Mouse (Mus musculus): Measurements from ENCODE around the gene Lamb3. TPM values are rescaled to one million over a fixed set of nuclear protein-coding genes. Genes with fewer than 3 reads are reported as not detected.

Lamb3 gene
- polyA plus RNA-seq, 1 experiment from 2014 or later: 0.97 TPM

DNA sequence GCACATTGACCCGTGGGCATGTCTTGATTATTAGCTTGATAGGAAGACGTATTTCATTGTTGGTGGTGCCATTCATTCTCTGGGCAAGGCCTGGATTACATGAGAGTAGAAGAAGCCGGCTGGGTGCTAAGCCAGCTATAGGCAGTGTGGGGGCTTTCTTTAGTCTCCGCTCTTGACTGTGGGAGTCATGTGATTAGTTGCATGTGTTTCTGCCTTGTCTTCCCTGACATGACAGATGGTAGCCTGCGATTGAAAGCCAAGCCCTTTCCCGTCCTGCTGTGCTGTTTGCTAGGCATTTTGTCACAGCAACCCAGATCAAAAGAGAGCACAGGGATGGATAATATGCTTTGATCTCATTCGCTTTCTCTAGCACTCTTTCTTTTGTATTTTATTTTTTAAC lies 97.9 kb downstream of the Lamb3 start:
- DNase-seq (ENCODE audit: low spot score) (no peak), ATAC-seq (replicated peaks; ENCODE audit: insufficient number of reproducible peaks, low FRiP score, low TSS enrichment, low read depth) (no peak)
- no peaks in the 10 kb centered on the region for H3K36me3 ChIP-seq (replicated peaks; ENCODE audit: control insufficient read depth, insufficient read depth, low read depth, low read length)
- no peak overlapping the region for H3K27ac ChIP-seq (replicated peaks; ENCODE audit: low read depth, low read length)
- H3K27me3 ChIP-seq (ENCODE audit: control insufficient read depth, insufficient read depth, low read length): no peaks in the 10 kb centered on the region
- no peaks in the 10 kb centered on the region for H3K9me3 ChIP-seq (replicated peaks; ENCODE audit: control insufficient read depth, low read length)
- WGBS: 52% methylated on average over 7 of the region's 7 CpGs
- no peak overlapping the region for H3K4me3 ChIP-seq (ENCODE audit: low read depth, low read length)
- no peak overlapping the region for H3K9ac ChIP-seq (replicated peaks; ENCODE audit: low read length)
- H3K4me1 ChIP-seq (ENCODE audit: control insufficient read depth, insufficient read depth, low read length): no peaks in the 10 kb centered on the region
- H3K4me2 ChIP-seq (ENCODE audit: low read depth, low read length): no peak overlapping the region

DNA sequence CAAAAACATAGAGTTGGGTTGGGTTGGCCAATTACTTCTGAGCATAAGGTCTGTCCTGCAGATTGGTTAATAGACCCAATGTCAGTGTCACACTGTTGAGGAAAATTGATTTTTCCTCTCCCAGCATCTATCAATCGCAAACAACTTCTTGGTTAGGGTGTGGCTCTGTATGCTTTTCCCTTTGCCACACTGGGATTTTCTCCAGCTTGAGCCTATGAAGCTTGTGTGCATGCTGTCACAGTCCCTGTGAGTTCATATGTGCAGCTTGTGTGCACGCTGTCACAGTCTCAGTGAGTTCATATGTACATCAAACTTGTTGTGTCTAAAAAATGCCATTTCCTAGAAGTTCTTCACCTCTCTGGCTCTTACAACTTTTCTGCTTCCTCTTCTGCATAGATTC lies 99.3 kb downstream of the Lamb3 start:
- 90% methylated on average over 2 of the region's 2 CpGs for WGBS

DNA sequence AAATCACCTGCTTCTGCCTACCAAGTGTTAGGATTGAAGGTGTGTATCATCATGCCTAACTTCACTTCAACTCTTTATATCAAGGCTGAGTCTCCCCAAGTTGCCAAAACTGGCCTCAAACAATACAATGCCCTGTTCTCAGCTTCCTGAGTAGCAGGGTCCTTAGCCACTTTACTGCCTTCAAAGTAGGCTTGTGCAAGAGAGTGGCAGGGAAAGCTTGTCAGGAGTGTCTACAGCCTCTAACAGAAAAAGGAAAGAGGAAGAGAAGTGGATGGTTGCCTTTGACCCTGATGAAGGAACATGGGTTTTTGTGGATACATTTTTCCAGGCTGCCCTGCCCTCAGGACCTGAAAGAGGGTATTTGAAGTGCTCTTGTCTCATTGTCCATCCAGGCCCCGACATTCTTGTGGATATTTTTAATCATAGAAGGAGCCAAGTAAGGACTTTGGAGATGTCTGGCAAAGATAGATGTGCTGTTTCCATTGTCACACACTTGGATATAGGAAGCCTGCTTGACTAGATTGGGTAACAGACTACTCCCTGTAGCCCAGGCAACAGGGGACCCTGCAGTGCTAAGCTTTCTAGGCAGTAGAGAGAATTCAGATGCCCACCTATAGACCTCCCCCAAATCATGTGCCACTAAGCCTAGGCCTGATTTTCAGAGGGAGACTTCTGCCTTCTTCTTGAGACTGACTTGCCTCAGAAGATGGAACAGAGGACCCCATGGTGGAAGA lies 102.5 kb downstream of the Lamb3 start:
- no peaks in the 10 kb centered on the region for H3K36me3 ChIP-seq (replicated peaks; ENCODE audit: control insufficient read depth, insufficient read depth, low read depth, low read length)
- no peak overlapping the region for H3K4me2 ChIP-seq (ENCODE audit: low read depth, low read length)
- no peaks in the 10 kb centered on the region for H3K27me3 ChIP-seq (ENCODE audit: control insufficient read depth, insufficient read depth, low read length)
- no peaks in the 10 kb centered on the region for H3K9me3 ChIP-seq (replicated peaks; ENCODE audit: control insufficient read depth, low read length)
- no peak overlapping the region for H3K4me3 ChIP-seq (ENCODE audit: low read depth, low read length)
- WGBS: 83% methylated on average over 1 of the region's 1 CpGs
- no peaks in the 10 kb centered on the region for H3K4me1 ChIP-seq (ENCODE audit: control insufficient read depth, insufficient read depth, low read length)
- H3K9ac ChIP-seq (replicated peaks; ENCODE audit: low read length): no peak overlapping the region
- ATAC-seq (replicated peaks; ENCODE audit: insufficient number of reproducible peaks, low FRiP score, low TSS enrichment, low read depth) (no peak), DNase-seq (ENCODE audit: low spot score) (no peak)
- H3K27ac ChIP-seq (replicated peaks; ENCODE audit: low read depth, low read length): no peak overlapping the region

More for the DNA sequence above, 99.3 kb downstream of the Lamb3 start:
- no peaks in the 10 kb centered on the region for H3K27me3 ChIP-seq (ENCODE audit: control insufficient read depth, insufficient read depth, low read length)
- no peaks in the 10 kb centered on the region for H3K36me3 ChIP-seq (replicated peaks; ENCODE audit: control insufficient read depth, insufficient read depth, low read depth, low read length)
- no peaks in the 10 kb centered on the region for H3K4me1 ChIP-seq (ENCODE audit: control insufficient read depth, insufficient read depth, low read length)
- H3K4me2 ChIP-seq (ENCODE audit: low read depth, low read length): no peak overlapping the region
- no peak overlapping the region for H3K4me3 ChIP-seq (ENCODE audit: low read depth, low read length)
- ATAC-seq (replicated peaks; ENCODE audit: insufficient number of reproducible peaks, low FRiP score, low TSS enrichment, low read depth) (no peak), DNase-seq (ENCODE audit: low spot score) (no peak)
- no peaks in the 10 kb centered on the region for H3K9me3 ChIP-seq (replicated peaks; ENCODE audit: control insufficient read depth, low read length)
- H3K9ac ChIP-seq (replicated peaks; ENCODE audit: low read length): no peak overlapping the region
- no peak overlapping the region for H3K27ac ChIP-seq (replicated peaks; ENCODE audit: low read depth, low read length)

DNA sequence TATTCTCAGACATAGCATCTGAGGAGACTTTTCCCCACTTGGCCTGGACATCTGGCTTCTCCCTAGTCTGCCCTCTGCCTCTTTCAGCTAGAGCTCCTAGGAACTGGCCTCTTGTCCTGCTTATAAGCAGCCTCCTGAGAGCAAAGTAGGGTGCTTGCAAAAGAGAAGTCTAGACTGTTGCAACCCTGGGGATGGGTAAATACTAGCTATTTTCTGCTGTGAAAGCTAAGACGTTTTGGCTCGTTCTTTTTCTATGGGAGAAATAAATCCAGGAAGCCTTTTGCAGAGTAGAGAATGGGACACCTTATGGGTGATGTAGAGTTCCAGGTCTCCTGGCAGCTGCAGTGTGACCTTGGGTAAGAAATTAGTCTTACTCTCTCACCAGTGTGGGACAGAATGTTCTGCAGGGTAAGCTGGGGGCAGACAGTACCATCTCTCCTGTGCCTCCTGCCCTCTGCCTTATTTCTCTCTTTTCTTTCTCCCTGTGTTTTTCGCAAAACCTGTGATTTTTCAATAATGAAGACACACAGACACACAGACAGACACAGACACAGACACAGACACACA lies 103.1 kb downstream of the Lamb3 start:
- Histone ChIP-seq H3K9ac (replicated peaks; ENCODE audit: low read length) (no peak overlapping the region), H3K27ac (replicated peaks; ENCODE audit: low read depth, low read length) (no peak overlapping the region), H3K4me2 (ENCODE audit: low read depth, low read length) (no peak overlapping the region), H3K9me3 (replicated peaks; ENCODE audit: control insufficient read depth, low read length) (no peaks in the 10 kb centered on the region), H3K27me3 (ENCODE audit: control insufficient read depth, insufficient read depth, low read length) (no peaks in the 10 kb centered on the region), H3K36me3 (replicated peaks; ENCODE audit: control insufficient read depth, insufficient read depth, low read depth, low read length) (no peaks in the 10 kb centered on the region), H3K4me3 (ENCODE audit: low read depth, low read length) (no peak overlapping the region), H3K4me1 (ENCODE audit: control insufficient read depth, insufficient read depth, low read length) (no peaks in the 10 kb centered on the region)
- ATAC-seq (replicated peaks; ENCODE audit: insufficient number of reproducible peaks, low FRiP score, low TSS enrichment, low read depth) (no peak), DNase-seq (ENCODE audit: low spot score) (no peak)
- WGBS: 90% methylated on average over 3 of the region's 3 CpGs

DNA sequence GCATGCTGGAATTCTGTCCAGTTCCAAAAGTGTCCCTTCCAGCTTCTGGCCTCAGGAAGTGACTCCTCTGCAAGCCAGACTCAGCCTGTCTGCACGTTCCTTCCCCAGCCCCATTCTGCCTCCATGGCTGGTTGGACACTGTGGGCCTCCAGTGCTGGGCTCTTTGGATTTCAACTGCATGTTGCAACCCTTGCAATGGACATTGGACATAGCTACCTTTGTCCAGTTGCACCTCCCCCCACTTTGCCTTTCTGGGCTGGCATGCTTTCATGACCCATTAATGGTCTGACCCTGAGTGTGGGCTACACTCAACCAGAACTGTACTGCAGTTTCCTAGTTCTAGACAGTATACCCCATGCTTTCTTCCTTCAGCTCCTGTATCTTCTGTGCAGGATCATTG lies 104.1 kb downstream of the Lamb3 start:
- 63% methylated on average over 1 of the region's 1 CpGs for WGBS
- Histone ChIP-seq H3K4me1 (ENCODE audit: control insufficient read depth, insufficient read depth, low read length) (no peaks in the 10 kb centered on the region), H3K4me3 (ENCODE audit: low read depth, low read length) (no peak overlapping the region), H3K9me3 (replicated peaks; ENCODE audit: control insufficient read depth, low read length) (no peaks in the 10 kb centered on the region), H3K9ac (replicated peaks; ENCODE audit: low read length) (no peak overlapping the region), H3K27ac (replicated peaks; ENCODE audit: low read depth, low read length) (no peak overlapping the region), H3K36me3 (replicated peaks; ENCODE audit: control insufficient read depth, insufficient read depth, low read depth, low read length) (no peaks in the 10 kb centered on the region), H3K4me2 (ENCODE audit: low read depth, low read length) (no peak overlapping the region), H3K27me3 (ENCODE audit: control insufficient read depth, insufficient read depth, low read length) (no peaks in the 10 kb centered on the region)
- no peak for ATAC-seq (replicated peaks; ENCODE audit: insufficient number of reproducible peaks, low FRiP score, low TSS enrichment, low read depth)
- DNase-seq (ENCODE audit: low spot score): no peak

DNA sequence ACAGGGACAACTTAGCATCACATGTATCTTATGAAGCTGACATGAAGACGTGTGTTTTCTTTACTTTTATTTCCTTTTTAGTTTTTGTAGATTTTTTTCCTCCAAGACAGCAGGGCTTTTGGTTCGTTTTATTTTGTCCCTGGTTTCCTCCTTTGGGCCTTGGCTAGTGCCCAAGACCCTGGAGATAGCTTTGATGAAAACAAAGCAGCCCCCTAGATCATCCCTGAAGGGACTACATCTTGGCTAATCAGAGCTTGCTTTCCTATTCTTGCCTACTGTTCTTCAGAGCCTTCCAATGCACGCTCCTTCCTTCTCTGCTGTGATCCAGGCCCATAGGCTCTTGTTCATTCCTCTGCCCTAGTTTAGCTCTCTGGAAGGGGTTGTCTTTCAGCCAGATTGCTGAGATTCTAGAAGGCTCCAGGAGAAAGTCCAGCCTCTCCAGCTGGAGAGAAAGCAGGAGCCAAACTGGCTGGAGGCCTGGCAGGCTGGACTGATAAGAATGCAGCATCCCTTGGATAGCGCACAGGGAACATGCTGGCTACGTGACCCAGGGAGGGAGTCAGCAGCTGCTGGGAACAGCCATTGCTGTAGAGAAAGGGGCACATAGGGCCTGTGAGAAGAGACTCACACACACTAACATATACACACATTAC lies 108.3 kb downstream of the Lamb3 start:
- ATAC-seq (replicated peaks; ENCODE audit: insufficient number of reproducible peaks, low FRiP score, low TSS enrichment, low read depth) (no peak), DNase-seq (ENCODE audit: low spot score) (no peak)
- Histone ChIP-seq H3K27me3 (ENCODE audit: control insufficient read depth, insufficient read depth, low read length) (no peaks in the 10 kb centered on the region), H3K27ac (replicated peaks; ENCODE audit: low read depth, low read length) (no peak overlapping the region), H3K9me3 (replicated peaks; ENCODE audit: control insufficient read depth, low read length) (no peaks in the 10 kb centered on the region), H3K4me3 (ENCODE audit: low read depth, low read length) (no peak overlapping the region), H3K4me1 (ENCODE audit: control insufficient read depth, insufficient read depth, low read length) (no peaks in the 10 kb centered on the region), H3K36me3 (replicated peaks; ENCODE audit: control insufficient read depth, insufficient read depth, low read depth, low read length) (no peaks in the 10 kb centered on the region), H3K4me2 (ENCODE audit: low read depth, low read length) (no peak overlapping the region), H3K9ac (replicated peaks; ENCODE audit: low read length) (no peak overlapping the region)
- 83% methylated on average over 5 of the region's 5 CpGs for WGBS

DNA sequence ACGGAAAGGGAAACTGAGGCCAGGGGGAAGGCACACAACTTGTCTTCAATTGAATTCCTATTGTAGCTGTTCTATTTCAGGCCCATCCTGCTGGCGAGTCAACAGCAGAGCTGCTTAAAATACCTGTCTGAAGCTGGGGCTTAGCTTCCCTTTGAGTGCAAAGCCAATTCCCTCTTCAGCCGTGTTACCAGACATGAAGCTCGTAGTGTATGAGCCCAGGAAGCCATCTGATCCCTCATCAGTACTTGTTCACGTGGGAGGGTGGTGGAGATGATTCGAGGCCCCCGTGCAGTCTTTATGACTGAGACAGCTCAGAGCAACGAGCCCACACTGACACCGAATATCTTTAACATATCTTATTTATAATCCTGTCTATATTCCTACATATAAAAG lies 108.9 kb downstream of the Lamb3 start:
- no peak overlapping the region for H3K4me3 ChIP-seq (ENCODE audit: low read depth, low read length)
- H3K36me3 ChIP-seq (replicated peaks; ENCODE audit: control insufficient read depth, insufficient read depth, low read depth, low read length): no peaks in the 10 kb centered on the region
- H3K9me3 ChIP-seq (replicated peaks; ENCODE audit: control insufficient read depth, low read length): no peaks in the 10 kb centered on the region
- no peak overlapping the region for H3K9ac ChIP-seq (replicated peaks; ENCODE audit: low read length)
- H3K4me1 ChIP-seq (ENCODE audit: control insufficient read depth, insufficient read depth, low read length): no peaks in the 10 kb centered on the region
- no peaks in the 10 kb centered on the region for H3K27me3 ChIP-seq (ENCODE audit: control insufficient read depth, insufficient read depth, low read length)
- no peak overlapping the region for H3K27ac ChIP-seq (replicated peaks; ENCODE audit: low read depth, low read length)
- WGBS: 80% methylated on average over 9 of the region's 9 CpGs
- ATAC-seq (replicated peaks; ENCODE audit: insufficient number of reproducible peaks, low FRiP score, low TSS enrichment, low read depth) (no peak), DNase-seq (ENCODE audit: low spot score) (no peak)
- no peak overlapping the region for H3K4me2 ChIP-seq (ENCODE audit: low read depth, low read length)

DNA sequence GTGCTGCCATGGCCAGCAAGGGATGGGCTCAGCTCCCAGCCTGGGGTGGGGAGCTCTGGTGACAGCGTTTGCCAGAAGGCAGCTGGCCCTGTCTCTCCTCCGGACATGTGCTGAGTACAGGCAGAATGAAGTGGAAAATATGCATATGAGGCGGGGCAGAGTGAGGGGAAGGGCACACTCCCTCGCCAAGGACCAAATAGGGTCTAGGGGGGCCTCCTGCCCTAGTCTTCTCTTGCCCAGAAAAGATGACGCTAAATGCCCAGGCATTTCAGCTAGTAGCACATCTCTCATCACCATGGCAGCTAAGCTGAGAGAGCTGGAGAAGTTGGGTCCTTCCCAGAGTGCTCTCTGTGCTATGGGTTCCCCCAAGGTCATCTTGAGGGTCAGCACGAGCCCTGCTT lies 109.7 kb downstream of the Lamb3 start:
- Histone ChIP-seq H3K4me2 (ENCODE audit: low read depth, low read length) (no peak overlapping the region), H3K9me3 (replicated peaks; ENCODE audit: control insufficient read depth, low read length) (no peaks in the 10 kb centered on the region), H3K36me3 (replicated peaks; ENCODE audit: control insufficient read depth, insufficient read depth, low read depth, low read length) (no peaks in the 10 kb centered on the region), H3K27ac (replicated peaks; ENCODE audit: low read depth, low read length) (no peak overlapping the region), H3K27me3 (ENCODE audit: control insufficient read depth, insufficient read depth, low read length) (no peaks in the 10 kb centered on the region), H3K9ac (replicated peaks; ENCODE audit: low read length) (no peak overlapping the region), H3K4me1 (ENCODE audit: control insufficient read depth, insufficient read depth, low read length) (no peaks in the 10 kb centered on the region), H3K4me3 (ENCODE audit: low read depth, low read length) (no peak overlapping the region)
- ATAC-seq (replicated peaks; ENCODE audit: insufficient number of reproducible peaks, low FRiP score, low TSS enrichment, low read depth) (no peak), DNase-seq (ENCODE audit: low spot score) (no peak)
- 46% methylated on average over 6 of the region's 6 CpGs for WGBS

Data from embryonic facial prominence, embryonic 11.5 days (tissue).